Mouse (Mus musculus): ENCODE data around the gene Tldc1.

GRCm38 (mm10) chr8:119727093-119727492 is 51.1 kb downstream of the Tldc1 start:
- no peak for TF ChIP-seq CTCF (IDR thresholded peaks at IDR 0.05; ENCODE audit: low read depth, low read length)
- TF ChIP-seq POLR2AphosphoS5 (IDR thresholded peaks at IDR 0.05; ENCODE audit: insufficient replicate concordance, low read depth, low read length): no peak
- no peak for TF ChIP-seq GATA1 (IDR thresholded peaks at IDR 0.05; ENCODE audit: borderline replicate concordance, low read length)
- no peak for TF ChIP-seq TAL1 (conservative IDR thresholded peaks at IDR 0.05; ENCODE audit: low read depth, low read length)

Measured in G1E (cell line).